Mouse (Mus musculus): ENCODE measurements around the gene Slc4a8.

DNA sequence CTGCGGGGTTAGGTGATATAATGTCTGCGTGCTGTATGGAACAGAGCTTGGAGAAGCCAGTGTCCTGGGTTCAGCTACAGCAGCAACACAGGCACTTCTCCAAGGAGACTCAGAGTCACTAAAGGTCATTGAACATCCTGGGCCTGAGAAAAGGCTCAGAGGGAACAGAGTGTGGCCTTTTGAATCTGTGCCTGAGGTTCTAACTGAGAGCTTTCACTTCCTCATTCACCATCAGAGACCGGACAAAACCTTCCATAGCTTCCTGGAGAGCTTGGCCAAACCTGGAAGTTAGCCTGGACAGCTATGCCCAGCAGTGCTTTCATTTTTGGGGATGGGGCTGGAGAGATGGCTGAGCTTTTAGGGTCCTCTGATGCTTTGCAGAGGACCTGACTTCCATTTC, 23.9 kb upstream of the Slc4a8 start:
- no peak for TF ChIP-seq CTCF (IDR thresholded peaks at IDR 0.05; ENCODE audit: extremely low read depth, insufficient read depth, insufficient read length, insufficient replicate concordance)
- TF ChIP-seq POLR2A (IDR thresholded peaks at IDR 0.05; ENCODE audit: low read depth, low read length) = no peak
